Mouse (Mus musculus) layer of hippocampus, adult 2 months (tissue): Measurements from ENCODE around the gene Rpl23. TPM values are rescaled to one million over a fixed set of nuclear protein-coding genes. Genes with fewer than 3 reads are reported as not detected.
A peak's percentile ranks its signal among the peaks of the same experiment; 100 is the strongest.

ENCODE experiments used
- DNase-seq, 2 experiments: peaks; one replicate each; pipeline ENCODE4 v3.0.0; 2022; ENCODE audit warnings: low spot score in 2 of 2
- H3K27ac ChIP-seq: fragments of 200-600 bp; 2 replicates; pipeline ENCODE4 v1.8.1; 2022
- H3K4me3 ChIP-seq: fragments of 200-600 bp; 2 replicates; pipeline ENCODE4 v1.8.1; 2022; ENCODE audit warnings: mild to moderate bottlenecking
- CTCF ChIP-seq: fragments of 200-600 bp; conservative IDR thresholded peaks from 2 replicates; pipeline ENCODE4 v1.8.1; 2022; ENCODE audit warnings: antibody characterized with exemption, mild to moderate bottlenecking, moderate library complexity
- long read RNA-seq, 2 experiments: library from polyadenylated mRNA; stranded (forward); transcript quantifications; one replicate each; pipeline ENCODE4 v2.0.0; 2021; ENCODE audit warnings: borderline mapping rate in 2 of 2
- total RNA-seq, 2 experiments: library from RNA; stranded (reverse); gene quantifications; 2 replicates each; pipeline ENCODE4 v1.2.3; 2021

The Rpl23 gene
- total RNA-seq, result 100 to 1,000 TPM; 361 to 374 TPM
- long read RNA-seq, experiment 1, transcript Rpl23-201 (5 exons, 1,059 nt), result major isoform, 74 of 95 reads
- long read RNA-seq, experiment 1, transcript Rpl23-203 (2 exons, 480 nt), result minor isoform, 8 of 95 reads
- long read RNA-seq, experiment 1, partial matches to known transcripts, result 10 of 95 reads
- long read RNA-seq, experiment 1, other reads (novel, unspliced or antisense), result 1 of 95 reads
- long read RNA-seq, experiment 2, transcript Rpl23-201 (5 exons, 1,059 nt), result major isoform, 107 of 125 reads
- long read RNA-seq, experiment 2, partial matches to known transcripts, result 16 of 125 reads
- long read RNA-seq, experiment 2, other reads (novel, unspliced or antisense), result 1 of 125 reads

DNA sequence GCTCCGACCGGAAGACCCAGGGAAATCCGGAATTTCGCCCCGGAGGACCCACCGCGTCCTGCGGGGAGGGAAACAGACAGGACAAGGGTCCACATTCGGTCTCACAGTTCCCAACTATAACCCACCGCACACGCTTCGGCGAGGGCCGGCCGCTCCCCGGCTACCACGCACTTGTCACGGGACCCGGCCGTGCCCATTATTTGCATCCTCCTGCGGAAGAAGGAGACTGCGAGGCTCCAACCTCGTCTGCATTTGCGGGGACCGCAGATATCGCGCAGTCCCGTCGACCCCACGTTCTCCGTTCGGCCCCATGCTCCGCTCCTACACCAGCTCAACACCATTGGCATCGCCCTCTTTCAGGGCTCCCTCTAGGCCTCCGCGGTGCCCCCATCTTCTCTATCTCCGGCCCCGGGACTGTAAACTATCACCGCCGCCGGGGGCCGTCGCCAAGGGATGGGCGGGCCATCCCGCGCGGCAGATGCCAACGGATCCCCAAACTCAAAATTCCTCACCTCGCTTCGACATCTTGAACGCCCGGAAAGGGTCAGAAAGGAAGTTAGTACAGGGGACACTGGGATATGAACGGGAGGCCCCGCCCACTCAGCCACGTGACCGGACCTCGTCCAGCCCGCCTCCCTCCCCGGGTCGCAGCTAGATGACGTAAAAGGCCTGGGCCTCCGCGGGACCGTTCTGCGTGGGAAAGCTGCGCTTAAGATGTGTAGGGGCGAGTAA, at the start of gene Rpl23:
Rpl23 (minus strand) TSS at position 606 of the 732 bp plus-strand sequence.
- peak within 1 kb of the TSS; percentile 96 for H3K27ac ChIP-seq
- peak; percentile 99 to 100 for DNase-seq
- no peak for TF ChIP-seq CTCF
- peak within 1 kb of the TSS; percentile 65 for H3K4me3 ChIP-seq

DNA sequence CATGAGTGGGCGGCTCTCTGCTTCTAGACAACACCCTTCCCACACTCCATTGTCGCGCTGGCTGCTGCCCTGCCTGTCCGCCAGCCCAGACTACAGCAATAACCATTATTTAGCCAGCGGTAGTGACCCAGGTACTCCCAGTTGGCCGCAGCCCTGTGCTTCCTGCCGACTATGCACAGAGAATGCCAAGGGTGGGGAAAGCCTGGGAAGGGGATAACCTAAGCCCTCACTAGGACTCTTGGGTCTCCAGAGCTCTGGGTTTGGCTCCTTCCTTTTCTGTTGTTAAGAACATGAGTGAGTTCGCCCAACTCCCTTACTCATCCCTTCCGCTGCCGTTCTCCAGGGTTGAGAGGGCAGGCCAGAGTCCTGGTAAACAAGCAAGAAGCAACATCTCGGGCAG, 49.8 kb upstream of the Rpl23 start:
- H3K27ac ChIP-seq, result no peak overlapping the region
- TF ChIP-seq CTCF, result no peak
- no peak for DNase-seq
- no peak overlapping the region for H3K4me3 ChIP-seq

- no peak for TF ChIP-seq CTCF
- H3K4me3 ChIP-seq, result no peak overlapping the region
- DNase-seq, result no peak
- H3K27ac ChIP-seq, result no peak overlapping the region
Observed at GRCm38 (mm10) chr11:97830501-97830900, 48.3 kb upstream of the Rpl23 start.

GRCm38 (mm10) chr11:97829913-97830476, 47.8 kb upstream of the Rpl23 start:
- Histone ChIP-seq H3K27ac (no peak overlapping the region), H3K4me3 (no peak overlapping the region)
- no peak for TF ChIP-seq CTCF
- no peak for DNase-seq

- DNase-seq, result no peak
- no peak for TF ChIP-seq CTCF
- H3K27ac ChIP-seq, result no peak overlapping the region
- no peak overlapping the region for H3K4me3 ChIP-seq
Observed at GRCm38 (mm10) chr11:97829365-97829764, 47.1 kb upstream of the Rpl23 start.

DNA sequence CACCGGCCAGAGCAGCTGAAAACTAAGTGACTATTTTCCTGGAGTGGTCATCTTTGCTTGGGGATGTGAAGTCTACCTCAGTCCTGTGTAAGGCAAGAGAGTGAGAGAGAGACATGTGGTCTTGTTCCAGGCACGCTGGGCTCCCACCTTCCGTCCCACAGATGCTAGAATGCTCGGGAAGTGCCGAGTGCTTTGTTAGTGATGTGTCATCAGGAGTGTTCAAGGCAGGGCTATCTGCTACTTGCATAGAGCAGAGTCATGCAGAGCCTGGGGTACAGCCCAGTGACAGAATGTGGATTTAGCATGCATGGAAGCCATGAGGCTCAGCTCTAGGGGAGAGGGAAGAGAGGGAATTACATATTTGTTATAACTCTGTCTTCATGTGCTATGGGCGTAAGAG, 45.4 kb upstream of the Rpl23 start:
- TF ChIP-seq CTCF, result no peak
- DNase-seq, result no peak
- Histone ChIP-seq H3K27ac (no peak overlapping the region), H3K4me3 (no peak overlapping the region)

- H3K4me3 ChIP-seq, result no peak overlapping the region
- no peak for TF ChIP-seq CTCF
- no peak for DNase-seq
- H3K27ac ChIP-seq, result no peak overlapping the region
Observed at GRCm38 (mm10) chr11:97826414-97826813, 44.2 kb upstream of the Rpl23 start.

GRCm38 (mm10) chr11:97825971-97826370, 43.7 kb upstream of the Rpl23 start:
- H3K4me3 ChIP-seq, result no peak overlapping the region
- no peak for DNase-seq
- TF ChIP-seq CTCF, result no peak
- H3K27ac ChIP-seq, result no peak overlapping the region

GRCm38 (mm10) chr11:97825295-97825694, 43.1 kb upstream of the Rpl23 start:
- no peak for TF ChIP-seq CTCF
- no peak for DNase-seq
- H3K27ac ChIP-seq, result peak overlapping the region; percentile 41; the same call in 1 of the 2 replicates

GRCm38 (mm10) chr11:97824895-97825294, 42.7 kb upstream of the Rpl23 start:
- no peak for TF ChIP-seq CTCF
- no peak for DNase-seq
- peak overlapping the region; percentile 41; the same call in 1 of the 2 replicates for H3K27ac ChIP-seq

More at GRCm38 (mm10) chr11:97825295-97825694, 43.1 kb upstream of the Rpl23 start:
- H3K4me3 ChIP-seq, result no peak overlapping the region

GRCm38 (mm10) chr11:97824168-97824567, 41.9 kb upstream of the Rpl23 start:
- TF ChIP-seq CTCF, result no peak
- DNase-seq, result no peak
- Histone ChIP-seq H3K4me3 (no peak overlapping the region), H3K27ac (peak overlapping the region; percentile 41; the same call in 1 of the 2 replicates)

More at GRCm38 (mm10) chr11:97824895-97825294, 42.7 kb upstream of the Rpl23 start:
- no peak overlapping the region for H3K4me3 ChIP-seq

DNA sequence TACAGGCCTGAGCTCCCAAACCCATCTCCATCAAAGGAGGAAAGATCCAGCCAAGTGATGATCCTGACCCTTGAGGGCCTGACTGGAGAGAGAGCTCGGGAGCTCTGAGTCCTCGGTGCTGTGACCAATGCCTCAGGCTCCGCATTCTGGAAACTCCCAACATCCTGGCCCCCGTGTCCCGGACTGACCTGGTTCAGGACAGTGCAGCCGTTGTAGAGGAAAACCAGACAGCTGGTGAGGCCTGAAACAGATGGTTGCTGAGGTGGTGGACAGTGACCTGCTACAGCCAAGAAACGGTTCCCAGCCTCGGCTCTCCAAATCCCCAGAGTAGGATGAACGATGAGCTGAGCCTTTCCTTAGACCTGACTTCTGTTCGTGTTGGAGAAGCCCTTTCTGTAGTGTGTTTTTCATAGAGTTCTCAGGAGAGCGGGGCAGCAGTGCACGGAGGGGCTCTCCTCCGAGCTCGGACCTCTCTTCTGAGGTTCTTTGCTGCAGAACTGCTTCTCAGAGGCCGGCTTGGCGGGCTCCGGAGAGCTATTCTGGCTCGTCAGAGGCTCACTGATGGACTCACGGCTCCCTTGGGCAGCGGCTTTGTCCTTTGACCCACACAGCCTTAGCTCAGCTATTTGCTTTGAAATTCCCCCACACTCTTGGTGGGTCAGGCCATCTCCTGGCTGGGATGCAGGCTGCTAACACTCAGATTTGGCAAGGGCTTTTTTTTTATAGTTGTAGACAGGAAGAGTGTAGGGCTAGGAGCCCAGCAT, 40.8 kb upstream of the Rpl23 start:
- no peak for DNase-seq
- Histone ChIP-seq H3K4me3 (no peak overlapping the region), H3K27ac (peak overlapping the region; percentile 33)
- TF ChIP-seq CTCF, result no peak
